Mouse (Mus musculus): ENCODE measurements around the gene Zfp853.

- no peak for TF ChIP-seq EP300 (IDR thresholded peaks at IDR 0.05)
- TF ChIP-seq CTCF (IDR thresholded peaks at IDR 0.05): no peak
Observed at GRCm38 (mm10) chr5:143244926-143245325, 48.5 kb downstream of the Zfp853 start.

Measured in lung, postnatal 0 days (tissue).